Mouse (Mus musculus) lung, postnatal 10 days (tissue): ENCODE data around the gene Abraxas1.
A peak's percentile ranks its signal among the peaks of the same experiment; 100 is the strongest.

Experiments used
- DNase-seq: peaks from one replicate; pipeline ENCODE4 v3.0.0; 2021

The Abraxas1 gene

GRCm38 (mm10) chr5:100821375-100821774 is 610 bp upstream of the Abraxas1 start:
- no peak for DNase-seq

- DNase-seq, result peak; percentile 14
These were observed 941 bp downstream of the Abraxas1 start for GRCm38 (mm10) chr5:100819568-100820480.

- no peak for DNase-seq
These were observed 2.4 kb downstream of the Abraxas1 start for GRCm38 (mm10) chr5:100818341-100818740.

- DNase-seq, result peak; percentile 91
These were observed 22.5 kb downstream of the Abraxas1 start, which contains the start of the genes Helq and Mrps18c for GRCm38 (mm10) chr5:100798165-100798860. Helq (minus strand) TSS chr5:100798598. Mrps18c (plus strand) TSS chr5:100798627.

- no peak for DNase-seq
These were observed 26.7 kb downstream of the Abraxas1 start for GRCm38 (mm10) chr5:100794084-100794483.

- no peak for DNase-seq
These were observed 28.5 kb downstream of the Abraxas1 start for GRCm38 (mm10) chr5:100792261-100792660.

GRCm38 (mm10) chr5:100787527-100787926 is 33.2 kb downstream of the Abraxas1 start:
- DNase-seq, result no peak

GRCm38 (mm10) chr5:100779002-100779401 is 41.8 kb downstream of the Abraxas1 start:
- DNase-seq, result no peak

GRCm38 (mm10) chr5:100776900-100777299 is 43.9 kb downstream of the Abraxas1 start:
- DNase-seq, result no peak

GRCm38 (mm10) chr5:100775778-100776404 is 44.9 kb downstream of the Abraxas1 start:
- no peak for DNase-seq

GRCm38 (mm10) chr5:100771575-100771974 is 49.2 kb downstream of the Abraxas1 start:
- DNase-seq, result no peak

GRCm38 (mm10) chr5:100766026-100766425 is 54.7 kb downstream of the Abraxas1 start:
- no peak for DNase-seq

GRCm38 (mm10) chr5:100761736-100762135 is 59.0 kb downstream of the Abraxas1 start:
- no peak for DNase-seq

GRCm38 (mm10) chr5:100760049-100760663 is 60.6 kb downstream of the Abraxas1 start:
- DNase-seq, result no peak

GRCm38 (mm10) chr5:100758121-100758520 is 62.6 kb downstream of the Abraxas1 start:
- no peak for DNase-seq
